Mouse (Mus musculus) megakaryocyte progenitor cell, adult 5-6 weeks (primary cell): ENCODE results near the gene Ank3. TPM values are rescaled to one million over a fixed set of nuclear protein-coding genes. Genes with fewer than 3 reads are reported as not detected.

ENCODE experiments used
- ATAC-seq: replicated peaks from 2 replicates; pipeline ENCODE4 v1.8.0; 2016; ENCODE audit warnings: mild to moderate bottlenecking, moderate TSS enrichment, inconsistent platforms; ENCODE audit not compliant: poor library complexity
- total RNA-seq, 2 experiments: library from RNA; stranded (forward) in 1 of 2; stranded (reverse) in 1 of 2; fragments of 157-497, 149-512 nt in 1 of 2; fragments of 200-1000 nt in 1 of 2; gene quantifications; 2 replicates each; pipeline versions ENCODE4 v1.2.3 to v1.2.4; 2015 to 2017

Ank3 gene
- total RNA-seq, 2 experiments from 2014 or later, result 0.25 TPM; not detected in 1

GRCm38 (mm10) chr10:69569740-69570139, 171.2 kb downstream of the Ank3 start:
- no peak for ATAC-seq

- no peak for ATAC-seq
These were observed 172.1 kb downstream of the Ank3 start for GRCm38 (mm10) chr10:69570466-69571288.

- ATAC-seq, result no peak
These were observed 172.8 kb downstream of the Ank3 start for GRCm38 (mm10) chr10:69571422-69571821.

GRCm38 (mm10) chr10:69571972-69572371, 173.4 kb downstream of the Ank3 start:
- no peak for ATAC-seq

- no peak for ATAC-seq
These were observed 174.5 kb downstream of the Ank3 start for GRCm38 (mm10) chr10:69573054-69573453.

- ATAC-seq, result no peak
These were observed 175.2 kb downstream of the Ank3 start for GRCm38 (mm10) chr10:69573746-69574145.

GRCm38 (mm10) chr10:69574190-69574663, 175.7 kb downstream of the Ank3 start:
- ATAC-seq, result no peak

GRCm38 (mm10) chr10:69574894-69575293, 176.3 kb downstream of the Ank3 start:
- no peak for ATAC-seq

GRCm38 (mm10) chr10:69575451-69575850, 176.9 kb downstream of the Ank3 start:
- ATAC-seq, result no peak

- no peak for ATAC-seq
These were observed 177.7 kb downstream of the Ank3 start for GRCm38 (mm10) chr10:69576264-69576663.

- ATAC-seq, result no peak
These were observed 178.6 kb downstream of the Ank3 start for GRCm38 (mm10) chr10:69577061-69577728.

- ATAC-seq, result no peak
These were observed 179.1 kb downstream of the Ank3 start for GRCm38 (mm10) chr10:69577729-69578061.

GRCm38 (mm10) chr10:69579585-69579984, 181.0 kb downstream of the Ank3 start:
- ATAC-seq, result no peak

GRCm38 (mm10) chr10:69581525-69581924, 183.0 kb downstream of the Ank3 start:
- ATAC-seq, result no peak

GRCm38 (mm10) chr10:69583874-69584481, 185.4 kb downstream of the Ank3 start:
- no peak for ATAC-seq

GRCm38 (mm10) chr10:69584566-69584965, 186.0 kb downstream of the Ank3 start:
- no peak for ATAC-seq

GRCm38 (mm10) chr10:69585271-69585670, 186.7 kb downstream of the Ank3 start:
- ATAC-seq, result no peak

GRCm38 (mm10) chr10:69594186-69595131, 195.9 kb downstream of the Ank3 start:
- no peak for ATAC-seq

GRCm38 (mm10) chr10:69595487-69595886, 196.9 kb downstream of the Ank3 start:
- no peak for ATAC-seq

GRCm38 (mm10) chr10:69601471-69601870, 202.9 kb downstream of the Ank3 start:
- no peak for ATAC-seq

- no peak for ATAC-seq
These were observed 204.1 kb downstream of the Ank3 start for GRCm38 (mm10) chr10:69602711-69603110.
